In genomic region chr11:121380294-121380693, GRCm38 (mm10) we compare ENCODE assay signal across 13 mouse cellular contexts.
"Had no signal": no experiment of that assay in that cellular context is flagged by ENCODE, and none has a peak within 500 bp of the region (broad histone marks: within the 10 kb centered on the region; RNA-seq: fewer than 3 reads in every experiment).

No protein-coding gene starts in this region.

- H3K27ac ChIP-seq: limb, embryonic 13.5 days; liver, embryonic 14.5 days; midbrain, embryonic 10.5 days; midbrain, embryonic 15.5 days; neural tube, embryonic 13.5 days had no signal

- H3K27me3 ChIP-seq: limb, embryonic 13.5 days; midbrain, embryonic 15.5 days had no signal

- H3K4me3 ChIP-seq: limb, embryonic 13.5 days; midbrain, embryonic 10.5 days; midbrain, embryonic 15.5 days; neural tube, embryonic 13.5 days had no signal

- H3K9ac ChIP-seq: limb, embryonic 13.5 days; liver, embryonic 14.5 days; midbrain, embryonic 15.5 days; neural tube, embryonic 13.5 days had no signal

- H3K4me1 ChIP-seq: limb, embryonic 13.5 days; midbrain, embryonic 15.5 days had no signal

- H3K4me2 ChIP-seq: limb, embryonic 13.5 days; midbrain, embryonic 15.5 days; neural tube, embryonic 13.5 days had no signal

- DNase-seq: kidney, adult 8-10 months; kidney, postnatal 25 days; left cerebral cortex, postnatal 4 days; lung, adult 2 months; lung, postnatal 36 days; right cerebral cortex, postnatal 14 days; thymus, postnatal 36 days had no signal

- H3K36me3 ChIP-seq: limb, embryonic 13.5 days; midbrain, embryonic 10.5 days; midbrain, embryonic 15.5 days; neural tube, embryonic 13.5 days had no signal

- ATAC-seq: lung, postnatal 0 days; midbrain, embryonic 15.5 days had no signal

- H3K9me3 ChIP-seq: limb, embryonic 13.5 days; midbrain, embryonic 15.5 days; neural tube, embryonic 13.5 days had no signal
